Mouse (Mus musculus): ENCODE results near the gene Dhx35. TPM values are rescaled to one million over a fixed set of nuclear protein-coding genes. Genes with fewer than 3 reads are reported as not detected.

The Dhx35 gene
- polyA plus RNA-seq (2017; shearing (Covaris generic)): 10 to 100 TPM; 10.0 to 12.4 TPM

DNA sequence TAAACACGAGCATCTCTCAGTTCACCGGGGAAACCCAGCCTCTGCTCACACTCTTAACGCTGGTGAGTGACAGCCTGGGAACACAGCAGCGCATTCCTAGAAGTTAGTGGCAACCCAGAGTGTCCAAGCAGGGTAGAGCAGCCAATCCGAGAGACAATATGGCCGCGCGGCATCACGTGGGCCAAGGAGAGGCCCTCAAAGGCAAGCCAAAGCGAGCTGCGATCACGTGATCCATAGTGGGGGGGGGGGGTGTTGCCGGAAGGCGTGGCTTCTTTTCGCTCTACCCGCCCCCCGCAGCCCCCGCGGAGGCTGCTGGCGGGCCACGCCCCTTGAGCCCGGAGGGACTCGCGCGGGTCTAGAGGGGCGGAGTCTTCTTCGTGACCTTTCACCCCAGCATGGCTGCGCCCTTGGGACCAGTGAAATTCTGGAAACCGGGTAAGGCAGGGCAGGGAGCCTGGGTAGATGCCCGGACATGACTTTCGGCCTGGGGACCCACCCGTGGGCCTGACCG, at the start of gene Dhx35:
TSS of gene Dhx35 (plus strand) at position 314 of the 511 bp plus-strand sequence.
- ATAC-seq: peak; percentile 97

- peak; percentile 84 for ATAC-seq
Measured at GRCm38 (mm10) chr2:158745049-158745482, 49.5 kb upstream of the Dhx35 start.

DNA sequence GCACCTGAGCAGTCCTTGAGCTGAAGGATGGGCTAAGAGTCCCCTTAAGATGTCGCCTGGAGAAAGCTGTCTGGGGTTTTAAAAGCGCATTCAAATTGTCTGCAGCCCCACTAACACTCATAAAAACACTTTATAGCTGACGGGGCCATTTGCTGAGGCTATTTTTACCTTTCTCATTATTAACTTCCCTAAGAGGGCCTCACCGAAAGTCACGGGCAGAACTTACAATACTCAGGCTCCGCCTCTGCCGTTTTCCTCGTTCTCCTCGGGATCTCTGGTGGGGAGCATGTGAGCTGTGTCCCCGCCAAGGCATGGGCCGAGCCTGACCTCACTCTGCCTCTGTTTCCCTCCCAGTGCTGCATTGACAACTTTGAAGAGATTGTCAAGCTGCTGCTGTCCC, 48.4 kb upstream of the Dhx35 start:
- no peak for ATAC-seq

DNA sequence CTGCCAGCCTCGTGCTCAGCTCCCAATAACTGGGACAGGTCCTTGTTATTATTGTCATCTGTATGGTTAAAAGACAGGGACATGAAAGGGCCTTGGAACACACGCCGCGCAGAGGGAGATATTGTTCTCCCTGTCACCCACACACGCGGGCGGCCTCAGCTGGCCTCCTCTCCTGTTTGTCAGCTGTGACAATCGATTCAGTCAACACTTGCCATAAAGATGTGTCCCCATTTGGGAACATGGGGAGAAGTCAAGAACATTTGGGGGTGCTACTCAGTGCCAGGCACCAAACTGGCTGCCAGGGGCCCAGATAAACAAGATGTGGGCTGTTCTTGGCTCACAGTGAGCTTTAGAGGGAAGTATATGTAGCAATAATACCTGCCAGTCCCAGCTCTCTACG, 45.2 kb upstream of the Dhx35 start:
- ATAC-seq: no peak

- ATAC-seq: no peak
Measured at GRCm38 (mm10) chr2:158760231-158760630, 34.4 kb upstream of the Dhx35 start.

- no peak for ATAC-seq
Measured at GRCm38 (mm10) chr2:158762339-158762738, 32.3 kb upstream of the Dhx35 start.

DNA sequence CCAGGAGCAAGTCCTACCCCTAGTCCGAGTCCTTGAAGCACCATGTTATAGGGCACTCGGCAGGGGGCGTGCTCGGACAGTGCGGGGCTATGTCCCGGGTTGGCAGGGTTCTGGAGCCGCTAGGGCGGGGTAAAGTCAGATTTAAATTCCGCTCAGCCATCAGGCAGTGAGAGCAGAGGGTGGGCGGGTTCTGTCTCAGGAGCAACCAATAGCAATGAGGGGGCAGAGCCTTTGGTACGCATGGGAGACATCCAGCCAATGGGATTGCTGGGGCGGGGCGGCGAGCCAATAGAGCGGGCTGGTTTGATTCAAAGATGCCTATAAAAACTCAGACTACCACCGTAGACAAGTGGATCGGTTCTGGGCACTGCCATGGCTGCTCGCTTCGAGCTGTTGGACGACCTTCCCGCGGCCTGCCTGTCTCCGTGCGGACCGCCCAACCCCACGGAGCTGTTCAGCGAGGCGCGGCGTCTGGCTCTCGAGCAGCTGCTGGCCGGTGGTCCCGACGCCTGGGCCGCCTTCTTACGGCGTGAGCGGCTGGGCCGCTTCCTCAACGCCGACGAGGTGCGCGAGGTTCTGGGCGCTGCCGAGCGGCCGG, 26.8 kb upstream of the Dhx35 start, which contains the start of gene Fam83d:
TSS of gene Fam83d (plus strand) at position 352 of the 598 bp plus-strand sequence.
- peak; percentile 99 for ATAC-seq

DNA sequence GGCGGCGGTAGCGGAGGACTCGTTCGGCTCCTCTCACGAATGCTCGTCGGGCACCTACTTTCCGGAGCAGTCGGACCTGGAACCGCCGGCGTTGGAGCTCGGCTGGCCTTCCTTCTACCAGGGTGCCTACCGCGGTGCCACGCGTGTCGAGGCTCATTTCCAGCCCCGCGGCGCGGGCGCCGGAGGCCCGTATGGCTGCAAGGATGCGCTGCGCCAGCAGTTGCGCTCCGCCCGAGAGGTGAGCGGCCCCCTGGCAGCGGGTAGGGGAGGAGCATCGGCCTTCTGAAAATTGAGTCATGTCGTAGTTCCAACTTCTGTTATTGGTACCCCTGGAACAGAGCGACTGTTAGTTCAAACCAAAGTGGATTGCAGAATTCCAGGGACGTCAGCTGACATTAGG, 26.3 kb upstream of the Dhx35 start:
- peak; percentile 17 for ATAC-seq

DNA sequence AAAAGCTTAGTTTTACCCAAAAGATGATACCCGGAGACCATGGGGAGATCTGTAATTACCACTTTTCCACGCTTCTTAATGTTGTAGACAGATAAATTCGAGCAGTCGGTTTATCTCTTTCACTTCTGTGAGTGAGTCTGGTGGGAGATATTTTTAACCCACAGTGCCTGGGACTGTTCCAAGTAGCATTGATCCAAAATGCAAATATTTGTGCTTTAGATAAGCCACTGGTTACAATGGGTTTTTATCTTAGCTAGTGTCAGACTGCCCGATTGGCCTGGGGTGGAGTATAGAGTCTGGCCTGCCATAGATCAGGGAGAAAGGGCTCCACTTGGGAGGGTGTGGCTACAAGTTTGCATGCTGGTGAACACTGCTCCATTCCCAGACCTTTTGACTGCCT, 25.8 kb upstream of the Dhx35 start:
- no peak for ATAC-seq

GRCm38 (mm10) chr2:158770126-158770757, 24.4 kb upstream of the Dhx35 start:
- ATAC-seq: no peak

- no peak for ATAC-seq
Measured at GRCm38 (mm10) chr2:158771066-158771763, 23.4 kb upstream of the Dhx35 start.

DNA sequence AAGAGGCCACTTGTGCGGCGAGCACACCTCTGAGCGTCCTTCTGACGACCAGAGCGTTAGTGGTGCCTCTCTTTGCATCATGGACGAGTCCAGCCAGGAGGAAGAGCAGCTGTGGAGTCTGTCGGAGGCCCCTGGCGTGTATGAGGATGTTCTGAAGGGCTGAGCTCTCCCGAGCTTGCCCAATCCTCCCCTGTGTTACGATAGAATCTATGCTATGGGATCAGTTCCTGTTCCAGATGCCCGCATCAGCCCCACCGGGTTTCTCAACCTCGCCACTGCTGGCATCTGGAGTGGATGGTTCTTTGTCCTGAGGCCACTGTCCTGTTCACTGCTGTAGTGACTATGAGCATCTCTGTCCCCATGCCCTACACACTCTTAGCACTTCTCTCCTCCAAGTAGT, 21.8 kb upstream of the Dhx35 start:
- no peak for ATAC-seq

DNA sequence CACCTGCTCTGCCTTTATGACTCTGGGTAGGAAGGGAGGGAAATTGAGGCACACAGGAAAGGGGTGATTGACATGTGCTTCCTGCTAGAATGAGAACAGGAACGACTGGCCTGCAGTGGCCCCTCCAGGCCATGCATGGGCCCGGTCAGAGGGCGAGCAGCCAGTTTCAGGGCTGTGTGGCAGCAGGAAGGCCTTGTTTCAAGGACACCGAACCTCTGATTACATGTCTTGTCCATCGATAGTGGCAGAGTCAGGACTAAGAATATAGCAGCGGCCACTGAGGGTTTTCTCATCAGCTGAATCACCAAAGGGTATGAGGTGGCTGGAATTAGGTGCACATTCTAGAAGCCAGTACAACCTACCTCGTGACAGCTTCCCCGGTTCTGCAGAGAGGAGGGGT, 19.7 kb upstream of the Dhx35 start:
- ATAC-seq: no peak

DNA sequence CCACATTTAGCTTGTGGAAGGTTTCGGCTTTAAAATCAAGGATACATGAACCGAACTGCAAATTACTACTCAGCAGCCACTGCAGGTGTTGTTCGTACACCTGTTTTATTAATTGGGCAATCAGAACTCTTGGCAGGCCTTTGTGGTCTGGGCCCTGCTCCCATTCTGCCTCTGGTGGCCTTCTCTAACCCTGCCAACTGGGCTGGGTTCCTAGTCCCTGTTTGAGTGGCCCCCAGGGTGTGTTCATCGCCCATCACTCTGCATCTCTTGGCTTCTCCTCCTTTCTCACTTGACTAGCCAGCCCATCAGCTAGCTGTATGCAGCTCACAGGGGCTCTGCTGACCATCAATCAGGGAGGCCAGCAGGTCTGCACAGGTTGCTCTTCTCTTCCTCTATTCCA, 17.9 kb upstream of the Dhx35 start:
- ATAC-seq: no peak

- ATAC-seq: no peak
Measured at GRCm38 (mm10) chr2:158777490-158777889, 17.1 kb upstream of the Dhx35 start.

DNA sequence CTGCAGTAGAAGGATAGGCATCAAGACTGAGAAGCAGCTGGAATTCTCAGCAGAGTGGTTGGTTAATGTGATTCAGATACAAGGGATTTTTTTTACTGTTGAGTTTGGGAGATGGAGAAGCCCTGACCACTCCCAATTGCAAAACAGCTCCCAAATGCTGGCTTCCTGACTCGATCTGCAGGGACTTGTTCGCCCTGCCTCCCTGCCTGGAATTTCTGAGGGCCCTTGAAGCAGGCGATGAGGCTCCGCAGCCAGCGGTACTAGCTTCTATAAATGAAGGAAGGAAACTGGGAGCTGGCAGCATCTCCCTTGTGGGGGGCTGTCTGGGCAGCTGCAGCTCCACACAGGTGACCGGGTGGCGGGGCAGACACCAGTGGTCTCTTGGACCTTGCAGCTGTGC, 16.3 kb upstream of the Dhx35 start:
- ATAC-seq: no peak

- no peak for ATAC-seq
Measured at GRCm38 (mm10) chr2:158781126-158781525, 13.5 kb upstream of the Dhx35 start.

GRCm38 (mm10) chr2:158786927-158787795, 7.4 kb upstream of the Dhx35 start:
- ATAC-seq: no peak

- ATAC-seq: no peak
Measured at GRCm38 (mm10) chr2:158795043-158795442, 436 bp downstream of the Dhx35 start.

- ATAC-seq: no peak
Measured at GRCm38 (mm10) chr2:158795875-158796274, 1.3 kb downstream of the Dhx35 start.

DNA sequence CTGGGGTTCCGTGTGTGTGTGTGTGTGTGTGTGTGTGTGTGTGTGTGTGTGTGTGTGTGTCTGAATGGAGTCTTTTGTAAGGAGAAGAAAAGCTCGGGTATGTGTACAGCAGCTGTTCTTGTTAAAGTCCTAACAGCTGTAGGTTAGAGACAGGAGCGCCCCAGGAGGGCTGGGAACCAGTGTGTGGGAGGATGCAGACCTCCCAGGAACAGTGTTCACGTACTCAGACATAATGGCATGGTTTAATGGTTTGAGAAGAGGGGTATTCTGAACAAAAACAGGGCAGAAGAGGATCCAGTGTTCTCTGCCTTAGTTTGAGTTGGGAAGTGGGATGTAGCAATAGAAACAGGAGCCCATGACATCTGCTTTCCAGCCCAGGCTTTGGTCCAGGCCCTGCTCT, 4.7 kb downstream of the Dhx35 start:
- ATAC-seq: no peak

DNA sequence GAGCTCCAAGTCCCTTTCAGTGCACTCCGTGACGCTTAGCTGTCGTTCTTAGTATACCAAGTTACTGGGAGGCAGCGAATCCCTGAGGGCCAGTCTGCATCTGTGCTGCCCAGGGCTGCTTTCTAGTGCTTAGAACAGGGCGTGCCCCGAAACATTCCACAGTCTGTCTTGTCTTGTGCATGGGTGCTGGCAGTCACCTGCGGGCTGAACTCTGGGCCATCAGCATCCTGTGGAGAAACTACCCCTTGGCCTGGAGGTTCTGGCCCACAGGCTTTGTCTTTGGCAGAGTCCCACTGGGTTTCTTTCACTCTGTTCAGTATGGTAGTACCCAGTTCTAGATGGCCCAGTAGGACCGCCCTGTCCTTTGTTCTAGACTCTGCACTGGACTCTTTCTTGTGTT, 6.2 kb downstream of the Dhx35 start:
- no peak for ATAC-seq

GRCm38 (mm10) chr2:158803575-158803974, 9.0 kb downstream of the Dhx35 start:
- no peak for ATAC-seq
